Mouse (Mus musculus) embryonic facial prominence, embryonic 12.5 days (tissue): ENCODE data around the gene Slc4a1. TPM values are rescaled to one million over a fixed set of nuclear protein-coding genes. Genes with fewer than 3 reads are reported as not detected.
"Not testable (repeated sequence)": the region's sequence is repeated elsewhere in the genome, so short reads cannot be mapped to it uniquely, and the experiment has no call there.

Experiments used
- ATAC-seq: fragments of 200-750 bp; cut with Nextera tagmentation; 2 replicates; pipeline ENCODE4 v1.8.0; 2017; ENCODE audit not compliant: insufficient number of reproducible peaks, insufficient read depth, low FRiP score, low TSS enrichment
- H3K27ac ChIP-seq: fragments of 300-500 bp; sonication (generic); 2 replicates; pipeline ENCODE4 v1.5.1; 2016; ENCODE audit warnings: mild to moderate bottlenecking
- H3K27me3 ChIP-seq: fragments of 300-500 bp; sonication (generic); 2 replicates; pipeline ENCODE4 v1.6.1; 2016; ENCODE audit warnings: mild to moderate bottlenecking, moderate library complexity
- H3K36me3 ChIP-seq: fragments of 300-500 bp; sonication (generic); 2 replicates; pipeline ENCODE4 v1.6.1; 2016; ENCODE audit warnings: mild to moderate bottlenecking
- H3K4me1 ChIP-seq: fragments of 300-500 bp; sonication (generic); 2 replicates; pipeline ENCODE4 v1.6.1; 2016
- H3K4me2 ChIP-seq: fragments of 300-500 bp; sonication (generic); replicated peaks from 2 replicates; pipeline ENCODE4 v1.6.1; 2016; ENCODE audit warnings: mild to moderate bottlenecking, moderate library complexity
- H3K4me3 ChIP-seq: fragments of 300-500 bp; sonication (generic); 2 replicates; pipeline ENCODE4 v1.5.1; 2016; ENCODE audit warnings: mild to moderate bottlenecking
- H3K9ac ChIP-seq: fragments of 300-500 bp; sonication (generic); 2 replicates; pipeline ENCODE4 v1.6.1; 2016; ENCODE audit warnings: mild to moderate bottlenecking, moderate library complexity
- H3K9me3 ChIP-seq: fragments of 300-500 bp; sonication (generic); 2 replicates; pipeline ENCODE4 v1.6.1; 2016; ENCODE audit warnings: mild to moderate bottlenecking, moderate library complexity
- WGBS: fragments of 180-500 bp; shearing (Covaris S2); methylation state at CpG from one replicate; pipeline ENCODE4 v1.1.7; 2016; 5-methylcytosine and 5-hydroxymethylcytosine counted together
- polyA plus RNA-seq: library from polyadenylated mRNA; unstranded; fragments of >200 nt; fragmentation: Nextera tagmentation; extraction: Ambion mirVana; gene quantifications from 2 replicates; pipeline ENCODE4 v1.2.1, GENCODE M21; 2016

The Slc4a1 gene
- polyA plus RNA-seq, 1 experiment from 2014 or later, result 24.5 TPM

DNA sequence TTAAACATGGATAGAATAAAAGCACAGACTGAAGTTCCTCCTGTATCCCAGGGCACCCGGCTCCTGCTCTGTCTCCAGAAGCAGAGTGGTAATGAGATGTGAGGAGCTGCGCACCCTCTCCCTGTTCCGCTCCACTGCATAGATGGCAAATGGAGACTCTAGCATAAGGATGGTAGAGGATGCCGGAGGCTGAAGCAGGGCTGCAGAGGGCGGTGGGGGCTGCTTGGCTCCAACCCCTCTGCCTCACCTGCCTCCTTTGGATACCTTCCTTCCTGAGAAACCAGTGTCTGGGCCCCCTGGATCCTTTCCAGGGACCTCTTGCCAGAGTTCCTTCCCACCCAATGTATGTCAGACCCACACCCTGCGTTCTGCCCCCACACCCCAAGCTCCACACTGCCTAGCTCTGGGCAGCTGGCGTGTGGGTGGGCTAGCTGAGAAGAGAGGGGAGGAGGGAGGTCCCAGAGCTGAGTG lies 30.7 kb upstream of the Slc4a1 start:
- Histone ChIP-seq H3K4me1 (peaks cover 42% of the 10 kb centered on the region), H3K36me3 (no peaks in the 10 kb centered on the region), H3K9me3 (no peaks in the 10 kb centered on the region), H3K27me3 (peaks cover 66% of the 10 kb centered on the region), H3K27ac (no peak overlapping the region), H3K4me2 (no peak overlapping the region), H3K9ac (no peak overlapping the region), H3K4me3 (no peak overlapping the region)
- ATAC-seq, result no peak
- 72% methylated on average over 7 of the region's 7 CpGs for WGBS

DNA sequence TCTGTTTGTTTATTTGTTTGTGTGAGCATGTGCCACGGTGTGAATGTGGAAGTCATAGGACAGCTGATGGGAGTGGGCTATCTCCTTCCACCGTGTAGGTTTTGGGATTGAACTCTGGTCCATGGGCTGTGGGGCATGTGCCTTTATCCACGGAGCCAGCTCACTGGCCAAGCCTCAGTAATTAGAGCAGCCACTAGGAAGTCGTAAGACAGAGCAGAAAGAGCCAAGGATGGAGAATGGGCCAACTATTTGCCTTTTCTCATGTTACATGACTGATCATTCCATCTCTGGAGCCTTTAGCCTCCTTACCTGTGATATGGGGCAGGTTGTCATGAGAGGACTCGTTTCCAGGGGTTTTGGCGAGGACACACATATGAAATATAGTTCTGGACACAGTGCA lies 30.3 kb upstream of the Slc4a1 start:
- no peak overlapping the region for H3K4me3 ChIP-seq
- no peak for ATAC-seq
- peaks cover 62% of the 10 kb centered on the region for H3K27me3 ChIP-seq
- H3K9me3 ChIP-seq, result no peaks in the 10 kb centered on the region
- peaks cover 38% of the 10 kb centered on the region for H3K4me1 ChIP-seq
- H3K9ac ChIP-seq, result no peak overlapping the region
- H3K36me3 ChIP-seq, result no peaks in the 10 kb centered on the region
- H3K27ac ChIP-seq, result no peak overlapping the region
- WGBS, result 57% methylated on average over 6 of the region's 6 CpGs
- H3K4me2 ChIP-seq, result no peak overlapping the region

DNA sequence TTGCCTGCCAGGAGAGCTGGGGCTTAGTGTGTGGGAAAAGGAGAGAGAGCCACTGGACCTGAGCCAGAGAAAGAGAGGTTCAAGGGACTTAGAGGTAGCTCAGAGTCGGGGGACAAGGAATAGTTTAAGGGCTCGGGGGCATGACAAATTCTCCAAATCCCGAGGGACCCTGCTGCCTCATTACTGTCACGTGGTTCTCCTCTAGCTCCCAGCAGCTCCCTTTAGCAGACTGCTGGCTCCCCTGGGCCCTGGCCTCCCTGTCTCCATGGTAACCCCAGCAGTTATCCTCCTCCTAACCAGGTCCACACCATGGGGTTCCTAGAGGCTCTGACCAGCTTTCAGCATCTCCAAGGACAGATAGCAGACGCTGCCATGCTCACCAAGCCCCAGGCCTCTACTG lies 29.2 kb upstream of the Slc4a1 start:
- ATAC-seq, result no peak
- H3K9ac ChIP-seq, result no peak overlapping the region
- H3K4me2 ChIP-seq, result 0 out of 2 replicates have a peak overlapping the region, but pooled peaks have one; percentile 87
- H3K36me3 ChIP-seq, result no peaks in the 10 kb centered on the region
- peaks cover 52% of the 10 kb centered on the region for H3K27me3 ChIP-seq
- no peak overlapping the region for H3K4me3 ChIP-seq
- peaks cover 34% of the 10 kb centered on the region for H3K4me1 ChIP-seq
- WGBS, result 2% methylated on average over 5 of the region's 5 CpGs
- no peaks in the 10 kb centered on the region for H3K9me3 ChIP-seq
- H3K27ac ChIP-seq, result no peak overlapping the region

DNA sequence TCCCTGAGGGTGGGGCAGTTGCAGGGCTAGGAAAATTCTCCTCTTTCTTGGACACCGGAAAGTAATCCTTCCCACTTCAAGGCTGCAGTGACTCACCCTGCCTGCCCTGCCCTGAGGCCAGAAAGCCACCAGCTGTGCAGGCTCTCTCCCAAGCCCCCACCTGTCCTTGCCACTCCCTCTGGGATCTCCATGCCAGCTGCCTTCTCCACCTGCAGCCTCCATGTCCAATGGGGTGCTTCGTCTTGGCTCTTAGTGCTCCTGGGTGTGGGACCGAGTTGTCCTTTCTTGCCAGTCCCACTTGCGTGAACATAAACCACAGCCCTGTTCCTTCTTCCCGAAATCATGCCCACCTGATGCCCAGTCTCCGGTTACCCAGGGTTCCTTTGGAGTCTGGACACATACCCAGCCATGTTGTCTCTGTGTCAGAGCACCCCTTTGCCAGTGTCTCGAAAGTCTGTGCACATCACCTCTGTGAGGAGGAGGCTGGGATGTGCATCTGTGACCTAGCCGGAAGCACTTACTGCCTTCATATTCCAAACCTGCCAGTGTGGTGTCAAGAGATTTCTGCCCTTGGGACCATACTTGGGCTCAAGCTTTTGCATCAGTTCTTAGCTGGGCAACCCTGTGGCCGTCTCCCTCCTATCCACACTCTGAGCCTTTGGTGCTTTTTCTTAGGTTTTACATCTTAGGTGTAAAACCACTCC lies 28.6 kb upstream of the Slc4a1 start:
- Histone ChIP-seq H3K27me3 (peaks cover 45% of the 10 kb centered on the region), H3K4me3 (peak overlapping the region; percentile 43; the same call in 1 of the 2 replicates), H3K27ac (no peak overlapping the region), H3K36me3 (no peaks in the 10 kb centered on the region), H3K4me1 (peaks cover 27% of the 10 kb centered on the region), H3K9me3 (no peaks in the 10 kb centered on the region), H3K4me2 (peak overlapping the region; percentile 87), H3K9ac (no peak overlapping the region)
- ATAC-seq, result no peak
- WGBS, result 70% methylated on average over 9 of the region's 9 CpGs

DNA sequence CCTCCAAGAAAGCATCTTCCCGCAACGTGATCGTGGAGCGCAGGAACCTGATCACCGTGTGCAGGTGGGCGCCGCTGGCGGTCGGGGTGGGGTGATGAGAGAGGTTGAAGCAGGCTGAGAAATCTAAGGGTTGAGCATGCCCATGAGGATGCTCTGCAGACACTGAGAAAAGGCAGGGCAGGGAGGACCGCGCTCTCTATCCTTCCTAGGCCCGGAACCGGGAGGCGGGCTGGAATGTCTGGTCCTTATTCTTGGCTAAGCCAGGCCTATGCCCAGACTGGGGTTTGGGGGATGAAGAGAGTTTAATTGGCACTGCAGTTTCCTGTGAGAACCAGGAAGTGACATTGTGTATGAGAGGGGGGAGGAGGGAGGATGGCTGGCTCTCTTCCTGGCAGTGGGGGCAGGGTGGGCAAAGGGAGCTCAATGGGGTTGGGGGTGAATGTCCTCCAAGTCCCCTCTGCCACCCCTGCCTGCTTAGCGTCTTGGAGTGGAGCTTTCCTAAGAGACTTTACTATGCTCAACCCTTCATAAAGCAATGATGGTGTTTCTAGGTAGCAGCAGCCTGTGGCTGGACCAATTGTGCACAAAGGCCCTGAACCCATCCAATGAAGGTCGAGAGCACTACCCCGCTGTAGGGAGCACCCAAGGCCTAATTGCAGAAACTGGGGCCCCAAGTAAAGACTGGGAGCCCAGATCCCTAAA lies 27.9 kb upstream of the Slc4a1 start:
- peak overlapping the region; percentile 87 for H3K4me2 ChIP-seq
- no peak overlapping the region; the same call in 1 of the 2 replicates for H3K27ac ChIP-seq
- 7% methylated on average over 17 of the region's 17 CpGs for WGBS
- no peaks in the 10 kb centered on the region for H3K36me3 ChIP-seq
- peak overlapping the region; percentile 34 for H3K9ac ChIP-seq
- peak overlapping the region; percentile 43 for H3K4me3 ChIP-seq
- peaks cover 38% of the 10 kb centered on the region for H3K27me3 ChIP-seq
- ATAC-seq, result peak; percentile 63; the same call in 1 of the 2 replicates
- peaks cover 24% of the 10 kb centered on the region for H3K4me1 ChIP-seq
- no peaks in the 10 kb centered on the region for H3K9me3 ChIP-seq

DNA sequence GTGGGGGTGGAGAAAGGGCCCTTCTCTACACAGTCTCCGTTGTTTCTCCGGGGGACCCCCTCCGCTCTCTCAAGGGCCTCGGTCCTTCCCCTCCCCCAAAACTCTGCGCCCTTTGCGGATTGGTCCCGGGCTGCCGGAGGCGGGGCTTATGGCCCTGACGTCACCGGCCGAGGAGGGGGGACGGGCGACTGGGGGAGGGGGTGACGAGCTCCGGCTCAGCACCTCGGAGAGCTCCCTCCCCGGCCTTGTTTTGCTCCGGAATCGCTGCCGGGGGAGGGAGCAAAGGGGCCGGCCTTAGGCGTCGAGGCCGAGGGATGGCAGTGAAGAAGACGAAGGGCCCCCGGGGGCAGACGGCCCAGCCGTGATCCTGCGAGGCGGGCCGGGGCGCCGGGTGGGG lies 27.2 kb upstream of the Slc4a1 start, which contains the start of gene Rundc3a:
TSS of gene Rundc3a (plus strand) at position 166 of the 397 bp plus-strand sequence.
- peak; percentile 79 for ATAC-seq
- H3K4me2 ChIP-seq, result peak within 1 kb of the TSS; percentile 87
- H3K27ac ChIP-seq, result peak within 1 kb of the TSS; percentile 57
- H3K9ac ChIP-seq, result peak within 1 kb of the TSS; percentile 34
- no peaks in the 10 kb centered on the region for H3K9me3 ChIP-seq
- no peaks in the 10 kb centered on the region for H3K36me3 ChIP-seq
- peaks cover 24% of the 10 kb centered on the region for H3K4me1 ChIP-seq
- under 1% methylated on average over 34 of the region's 34 CpGs for WGBS
- peaks cover 34% of the 10 kb centered on the region for H3K27me3 ChIP-seq
- H3K4me3 ChIP-seq, result peak within 1 kb of the TSS; percentile 43

DNA sequence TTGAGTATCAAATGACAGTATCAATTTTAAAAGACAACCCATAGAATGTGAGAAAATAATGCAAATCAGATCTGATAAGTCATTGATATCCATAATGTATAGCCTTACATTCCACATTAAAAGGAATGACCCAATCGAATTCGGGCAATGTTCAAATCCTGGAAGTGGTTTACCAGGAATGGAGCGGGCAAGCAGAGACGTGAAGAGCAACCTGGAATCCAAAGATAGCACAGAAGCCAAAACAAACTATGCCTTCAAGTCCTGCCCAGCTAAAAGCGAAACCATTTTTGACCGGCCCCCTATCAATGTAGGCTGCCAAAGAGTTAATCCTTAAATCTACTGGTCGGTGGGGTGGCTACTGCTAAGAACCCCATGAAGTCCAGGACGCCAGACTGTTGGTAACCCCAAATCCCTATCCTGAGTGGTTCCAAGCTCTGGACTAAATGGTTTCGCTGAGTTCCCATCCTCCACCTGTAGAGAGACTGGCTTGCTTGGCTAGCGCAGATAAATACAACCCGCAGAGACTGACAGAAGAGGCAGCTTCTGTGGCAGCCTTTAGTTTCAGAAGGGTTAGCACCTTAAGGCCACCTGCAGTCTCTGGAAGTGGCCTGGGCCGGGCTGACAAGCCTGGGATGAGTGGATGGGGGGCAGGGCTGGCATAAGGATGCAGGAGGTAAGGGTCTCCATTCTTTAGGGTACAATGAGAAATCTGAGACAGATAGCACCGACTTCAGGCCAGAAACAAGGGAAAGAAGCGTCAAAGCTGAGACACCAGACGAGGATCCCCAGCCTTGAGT lies 26.6 kb upstream of the Slc4a1 start:
- H3K36me3 ChIP-seq, result no peaks in the 10 kb centered on the region
- WGBS, result 23% methylated on average over 13 of the region's 15 CpGs

DNA sequence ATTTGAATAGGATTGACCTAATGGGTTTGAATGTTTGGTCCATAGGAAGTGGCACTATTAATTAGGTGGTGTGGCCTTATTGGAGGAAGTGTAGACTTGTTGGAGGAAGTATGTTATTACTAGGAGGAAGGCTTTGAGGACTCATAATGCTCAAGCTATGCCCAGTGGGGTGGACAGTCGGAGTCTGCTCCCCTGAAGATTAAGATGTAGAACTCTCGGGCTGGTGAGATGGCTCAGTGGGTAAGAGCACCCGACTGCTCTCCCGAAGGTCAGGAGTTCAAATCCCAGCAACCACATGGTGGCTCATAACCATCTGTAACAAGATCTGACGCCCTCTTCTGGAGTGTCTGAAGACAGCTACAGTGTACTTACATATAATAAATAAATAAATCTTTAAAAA lies 23.4 kb upstream of the Slc4a1 start:
- H3K9me3 ChIP-seq, H3K27ac ChIP-seq, H3K4me3 ChIP-seq, H3K9ac ChIP-seq, ATAC-seq, H3K36me3 ChIP-seq, H3K4me2 ChIP-seq, H3K27me3 ChIP-seq: not testable (repeated sequence)
- peaks cover 18% of the 10 kb centered on the region for H3K4me1 ChIP-seq
- 84% methylated on average over 4 of the region's 5 CpGs for WGBS

More for the DNA sequence above, 26.6 kb upstream of the Slc4a1 start:
- Histone ChIP-seq H3K4me1 (peaks cover 24% of the 10 kb centered on the region), H3K9ac (peak overlapping the region; percentile 20; the same call in 1 of the 2 replicates), H3K9me3 (no peaks in the 10 kb centered on the region), H3K4me2 (peak overlapping the region; percentile 87), H3K27ac (peak overlapping the region; percentile 57; the same call in 1 of the 2 replicates), H3K4me3 (peak overlapping the region; percentile 43), H3K27me3 (peaks cover 28% of the 10 kb centered on the region)
- 0 out of 2 replicates have a peak, but pooled peaks have one; percentile 18 for ATAC-seq

DNA sequence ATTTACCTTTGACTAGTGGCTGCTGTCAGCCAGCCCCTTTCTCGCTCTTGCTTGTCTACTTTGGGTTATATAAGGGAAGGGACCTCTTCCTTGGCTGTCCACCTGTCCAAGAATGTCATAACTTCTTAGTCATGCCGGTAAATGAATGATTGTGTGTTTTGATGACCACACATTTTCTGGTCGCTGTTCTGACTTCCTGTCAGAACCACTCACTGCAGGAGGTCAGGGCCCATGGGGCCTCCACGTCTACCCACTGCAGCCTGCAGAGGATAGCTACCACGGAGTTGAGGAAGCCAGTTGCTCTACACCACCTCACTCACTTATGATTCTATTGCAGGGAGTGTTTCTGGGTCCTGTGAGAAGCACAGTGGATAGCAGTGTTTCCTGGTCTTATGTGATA lies 20.1 kb upstream of the Slc4a1 start:
- Histone ChIP-seq H3K9ac (no peak overlapping the region), H3K4me3 (no peak overlapping the region), H3K27ac (no peak overlapping the region), H3K27me3 (no peaks in the 10 kb centered on the region), H3K9me3 (no peaks in the 10 kb centered on the region), H3K4me1 (no peaks in the 10 kb centered on the region), H3K36me3 (no peaks in the 10 kb centered on the region), H3K4me2 (no peak overlapping the region)
- ATAC-seq, result no peak
- 60% methylated on average over 5 of the region's 5 CpGs for WGBS

DNA sequence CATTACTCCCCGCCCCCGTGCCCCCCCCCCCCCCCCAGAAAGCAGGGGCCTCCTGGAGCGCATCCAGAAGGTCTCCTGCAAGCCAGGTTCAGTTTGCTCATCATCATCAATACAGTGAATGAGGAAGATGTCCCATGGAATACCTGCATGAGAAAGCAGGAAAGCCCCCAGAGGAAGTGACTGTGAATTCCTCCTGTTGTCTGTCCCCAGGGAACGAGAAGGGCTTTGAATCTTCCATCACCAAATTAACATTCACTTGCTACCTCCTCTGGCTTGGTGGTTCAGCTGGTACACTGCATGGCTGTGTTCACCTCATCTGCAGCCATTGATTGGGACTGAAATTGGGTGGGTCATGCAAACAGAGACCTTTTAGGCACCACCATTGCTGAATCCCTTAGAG lies 19.1 kb upstream of the Slc4a1 start:
- no peak overlapping the region for H3K4me3 ChIP-seq
- WGBS, result 51% methylated on average over 4 of the region's 4 CpGs
- ATAC-seq, result no peak
- no peak overlapping the region for H3K9ac ChIP-seq
- H3K9me3 ChIP-seq, result no peaks in the 10 kb centered on the region
- no peaks in the 10 kb centered on the region for H3K36me3 ChIP-seq
- no peaks in the 10 kb centered on the region for H3K27me3 ChIP-seq
- no peak overlapping the region for H3K4me2 ChIP-seq
- H3K27ac ChIP-seq, result no peak overlapping the region
- H3K4me1 ChIP-seq, result no peaks in the 10 kb centered on the region

DNA sequence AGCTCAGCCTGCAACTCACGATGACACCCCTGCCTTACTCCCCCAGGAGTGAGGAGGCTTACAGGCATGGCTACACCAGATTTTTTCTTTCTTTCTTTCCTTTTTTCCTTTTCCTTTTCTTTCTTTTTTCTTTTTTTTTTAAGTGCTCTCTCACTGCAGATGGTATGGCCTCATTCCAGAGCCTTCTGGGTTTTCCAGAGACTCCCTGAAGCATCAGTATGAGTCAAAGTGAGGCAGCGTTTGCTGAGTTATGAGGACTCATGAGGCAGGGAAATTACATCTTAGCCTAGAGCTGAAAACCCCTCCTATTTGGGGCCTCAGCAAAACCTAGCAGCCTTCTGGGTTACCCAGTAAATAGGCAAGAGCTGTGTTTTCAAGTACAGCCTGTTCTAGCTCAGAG lies 18.4 kb upstream of the Slc4a1 start:
- H3K9ac ChIP-seq, result no peak overlapping the region
- H3K4me1 ChIP-seq, result no peaks in the 10 kb centered on the region
- no peaks in the 10 kb centered on the region for H3K36me3 ChIP-seq
- no peak overlapping the region for H3K4me2 ChIP-seq
- no peak overlapping the region for H3K27ac ChIP-seq
- H3K4me3 ChIP-seq, result no peak overlapping the region
- no peak for ATAC-seq
- no peaks in the 10 kb centered on the region for H3K9me3 ChIP-seq
- no peaks in the 10 kb centered on the region for H3K27me3 ChIP-seq
- WGBS, result 71% methylated on average over 2 of the region's 2 CpGs
